Mouse (Mus musculus) fat pad, adult 2 months (tissue): ENCODE measurements at regions not wholly inside any gene's neighbourhood (a gene's known extent, or its start where the extent isn't known, plus 50 kb on each side); places are given as distances from the start of the nearest gene placed in this dataset.

Experiments
- DNase-seq: peaks from one replicate; pipeline ENCODE4 v3.0.0-alpha.2; 2011; ENCODE audit warnings: low read depth, low spot score; ENCODE audit errors: extremely low read depth

DNA sequence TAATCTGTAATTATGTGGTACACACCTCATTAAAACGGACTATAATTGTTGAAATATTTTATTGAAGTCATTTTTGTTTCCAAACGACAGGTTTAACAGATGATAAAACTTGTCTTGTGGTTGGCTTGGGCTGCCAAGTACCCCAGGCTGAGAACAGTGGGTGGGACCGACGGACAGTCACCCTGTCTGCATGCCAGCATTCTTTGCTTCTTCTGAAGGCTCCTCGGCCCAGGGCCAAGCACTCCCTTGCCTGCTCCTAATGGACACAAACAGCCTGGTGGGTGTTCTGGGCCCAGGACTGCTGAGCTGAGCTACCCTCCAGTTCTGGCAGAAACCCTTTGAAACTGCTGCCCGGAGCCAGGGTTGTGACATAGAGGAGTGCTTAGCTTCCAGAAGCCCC lies 227.4 kb downstream of the 3110018I06Rik start:
- DNase-seq = peak; percentile 61

- no peak for DNase-seq
These were observed 232.5 kb downstream of the 3110018I06Rik start for GRCm38 (mm10) chr12:107720941-107721340.

DNA sequence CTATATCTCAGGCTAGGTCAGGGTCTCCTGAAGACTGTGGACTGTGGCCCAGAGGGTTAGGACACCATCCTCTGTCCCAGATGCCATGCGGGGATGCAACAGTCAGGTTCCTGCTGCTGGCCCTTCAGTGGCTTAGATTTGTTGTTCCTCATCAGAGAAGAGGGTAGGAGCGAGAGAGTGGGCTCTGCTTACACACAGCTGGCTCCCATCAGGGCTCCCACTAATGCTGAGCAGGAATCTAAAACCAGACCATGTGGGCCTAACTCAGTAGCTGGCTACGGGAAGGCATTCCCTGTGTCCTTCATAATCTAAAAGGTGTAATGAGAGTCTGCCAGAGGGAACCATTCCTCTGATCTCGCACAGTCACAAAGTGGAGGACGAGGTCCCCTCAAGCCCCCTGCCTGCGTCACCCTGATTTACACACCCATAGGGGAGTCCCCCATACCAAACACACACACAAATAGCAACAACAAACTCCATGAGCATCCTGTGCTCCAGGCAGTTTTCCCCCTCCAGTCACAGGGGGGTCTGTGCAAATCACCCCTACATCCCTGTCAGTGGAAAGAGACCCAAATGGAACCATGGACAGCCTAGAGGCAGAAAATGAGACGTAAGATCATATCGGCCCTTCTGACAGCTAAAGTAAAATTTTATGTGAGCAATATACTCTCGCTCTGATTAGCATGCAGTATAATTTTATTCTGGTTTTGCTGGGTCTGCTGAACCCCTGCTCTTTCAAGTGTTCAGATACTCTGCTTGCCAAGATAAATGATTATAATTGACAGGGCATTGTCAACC lies 234.8 kb downstream of the 3110018I06Rik start:
- DNase-seq = no peak

- no peak for DNase-seq
These were observed 235.5 kb downstream of the 3110018I06Rik start for GRCm38 (mm10) chr12:107723860-107724320.

- DNase-seq = no peak
These were observed 236.0 kb downstream of the 3110018I06Rik start for GRCm38 (mm10) chr12:107724467-107724866.

DNA sequence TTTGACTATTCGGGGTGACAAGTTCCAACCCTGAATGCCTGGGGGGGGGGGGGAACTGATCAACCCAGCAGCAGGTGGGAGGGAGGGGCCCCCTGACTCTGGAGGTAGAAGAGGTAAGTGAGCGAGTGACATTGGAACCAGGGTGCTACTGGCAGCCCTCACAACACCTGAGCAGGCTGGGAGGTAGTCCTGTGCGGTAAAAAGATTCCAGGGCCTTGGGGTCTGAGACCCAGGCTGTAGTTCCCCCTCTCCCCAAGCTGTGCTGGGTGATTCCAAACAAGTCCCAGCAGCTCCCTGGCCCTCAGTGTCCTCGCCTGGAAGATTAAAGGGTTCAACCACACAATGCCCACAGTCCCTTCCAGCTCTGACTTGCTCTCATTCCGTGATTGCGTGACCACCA lies 240.4 kb downstream of the 3110018I06Rik start:
- DNase-seq = no peak

DNA sequence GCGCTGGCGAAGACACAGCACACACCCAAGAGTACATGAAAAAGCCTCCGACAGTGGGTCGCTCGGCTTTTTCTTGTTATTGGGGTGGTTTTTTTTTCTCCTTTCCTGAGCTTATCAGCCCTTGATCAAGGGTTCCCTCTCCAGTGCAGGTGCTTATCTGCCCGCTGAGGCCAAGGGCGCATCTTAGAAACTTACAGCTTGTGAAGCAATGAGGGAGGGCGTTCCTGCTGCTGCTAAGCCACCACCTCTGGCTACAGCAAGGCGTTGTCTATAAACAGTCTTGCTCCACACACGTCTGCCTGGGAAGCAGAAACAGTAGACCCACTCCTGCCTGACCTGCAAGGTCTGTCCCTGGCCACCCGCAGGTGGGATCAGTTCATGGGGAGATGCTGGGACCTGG lies 240.9 kb downstream of the 3110018I06Rik start:
- DNase-seq = peak; percentile 54

DNA sequence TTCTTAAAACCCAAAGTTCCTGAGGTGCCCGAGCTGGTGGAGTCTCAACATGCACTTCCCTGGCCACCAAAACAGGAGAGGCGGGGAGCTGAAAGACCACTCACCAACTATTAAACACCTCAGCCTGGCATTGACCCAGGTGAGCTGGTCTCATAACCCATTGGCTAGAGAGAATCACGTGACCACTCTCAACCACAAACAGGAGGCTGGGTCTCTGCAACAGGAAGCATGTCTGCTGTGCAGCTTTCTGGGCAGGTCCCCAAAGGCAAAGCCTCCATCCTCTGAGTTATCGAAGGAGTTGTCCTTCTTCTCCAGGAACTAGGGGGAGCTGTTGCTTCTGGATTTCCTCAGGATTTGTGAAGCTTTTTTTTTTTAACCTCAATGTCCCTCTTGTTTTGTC lies 242.5 kb downstream of the 3110018I06Rik start:
- no peak for DNase-seq

GRCm38 (mm10) chr12:107734536-107734935 lies 246.1 kb downstream of the 3110018I06Rik start:
- no peak for DNase-seq

- no peak for DNase-seq
These were observed 254.2 kb downstream of the 3110018I06Rik start for GRCm38 (mm10) chr12:107742641-107743040.

DNA sequence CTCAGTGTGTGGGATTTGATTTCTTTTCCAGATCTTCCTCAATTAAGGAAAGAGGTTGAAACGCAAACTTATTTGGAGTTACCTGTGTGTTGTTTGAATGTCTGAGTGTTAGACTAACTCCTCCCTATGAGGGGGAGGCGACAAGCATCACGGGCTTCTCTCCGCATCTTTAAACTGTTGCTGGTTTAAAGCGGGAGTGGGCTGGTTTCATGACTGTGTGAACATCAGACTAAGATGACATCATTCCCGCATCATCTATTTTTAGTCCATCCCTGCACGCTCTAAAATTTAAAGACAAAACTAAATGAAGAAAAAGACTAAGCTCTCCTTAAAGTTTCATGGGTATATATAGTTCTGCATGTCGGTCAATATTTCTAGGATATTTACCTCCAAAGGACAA lies 256.4 kb downstream of the 3110018I06Rik start:
- DNase-seq = no peak

DNA sequence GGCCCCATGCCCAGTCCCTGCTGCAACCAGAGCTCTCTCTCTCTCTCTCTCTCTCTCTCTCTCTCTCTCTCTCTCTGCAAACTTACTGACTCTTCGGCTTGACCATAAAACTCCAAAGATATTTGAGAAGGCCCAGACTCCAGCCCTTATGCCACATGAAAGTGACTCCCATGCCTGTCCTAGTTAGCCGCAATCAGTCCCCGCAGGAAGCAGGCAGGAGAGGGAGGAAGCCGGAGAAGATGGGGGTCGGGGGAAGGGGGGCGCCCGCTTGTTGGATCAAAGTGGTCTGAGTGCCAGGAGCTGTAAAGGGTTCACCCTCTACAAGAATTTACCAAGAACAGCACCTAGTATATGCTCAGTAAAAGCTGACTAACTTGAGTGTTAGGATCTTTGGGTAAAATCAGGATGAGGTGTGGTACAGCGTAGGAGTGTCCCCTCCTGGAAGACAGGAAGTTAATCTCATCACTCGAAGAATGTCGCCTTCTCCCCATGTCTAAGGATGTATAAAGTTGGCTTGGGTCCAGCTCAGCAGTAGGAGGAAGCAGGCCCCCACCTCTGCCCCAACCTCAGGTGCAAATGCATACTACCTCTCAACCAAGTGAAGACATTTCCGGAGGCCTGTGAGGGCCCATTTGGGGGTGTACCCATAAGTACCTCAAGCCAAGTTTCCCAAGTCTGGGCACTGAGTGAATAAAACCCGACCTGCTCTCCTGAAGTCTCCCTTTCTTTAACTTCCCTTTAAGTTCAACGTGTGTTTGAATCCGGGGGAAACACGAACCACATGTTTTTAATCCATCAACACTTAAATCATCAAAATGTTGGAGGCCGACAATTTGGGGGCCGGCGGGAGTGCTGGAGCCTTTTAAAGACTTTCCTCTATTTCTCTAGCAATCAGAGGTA lies 254.7 kb downstream of the Bcl11b start:
- no peak for DNase-seq

DNA sequence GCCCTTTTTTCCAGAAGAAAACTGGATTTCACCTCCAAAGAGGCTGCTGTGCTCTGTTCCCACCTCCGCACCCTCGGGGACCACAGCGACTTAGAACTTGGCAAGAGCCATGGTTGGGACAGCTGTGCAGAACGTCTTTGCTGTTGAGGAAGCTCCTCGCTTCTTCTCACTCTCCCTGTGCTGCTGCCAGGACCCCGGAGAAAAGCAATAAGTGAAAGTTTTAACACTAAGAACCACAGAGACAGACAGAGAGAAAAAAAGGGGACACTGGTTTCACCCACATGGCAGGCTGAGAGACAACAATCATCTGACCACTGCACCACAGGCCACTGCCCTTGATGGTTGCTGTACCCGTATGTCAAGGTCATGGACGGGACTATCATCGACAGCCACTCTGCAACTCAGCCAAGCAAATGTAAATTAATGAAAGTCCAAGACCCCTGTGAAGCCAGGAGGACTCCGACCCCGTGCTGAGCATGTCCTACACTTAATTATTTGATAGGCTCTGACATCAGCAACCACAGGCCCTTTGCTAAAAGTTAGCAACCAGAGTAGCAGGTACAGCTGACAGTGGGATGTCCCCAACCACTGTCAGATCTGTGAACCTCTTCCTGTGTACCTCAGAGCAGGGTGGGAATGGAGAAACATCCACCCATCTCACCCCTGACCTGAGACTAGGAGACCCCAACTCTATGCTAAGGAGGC lies 253.9 kb downstream of the Bcl11b start:
- DNase-seq = no peak

GRCm38 (mm10) chr12:107750285-107750927 lies 253.0 kb downstream of the Bcl11b start:
- DNase-seq = no peak

DNA sequence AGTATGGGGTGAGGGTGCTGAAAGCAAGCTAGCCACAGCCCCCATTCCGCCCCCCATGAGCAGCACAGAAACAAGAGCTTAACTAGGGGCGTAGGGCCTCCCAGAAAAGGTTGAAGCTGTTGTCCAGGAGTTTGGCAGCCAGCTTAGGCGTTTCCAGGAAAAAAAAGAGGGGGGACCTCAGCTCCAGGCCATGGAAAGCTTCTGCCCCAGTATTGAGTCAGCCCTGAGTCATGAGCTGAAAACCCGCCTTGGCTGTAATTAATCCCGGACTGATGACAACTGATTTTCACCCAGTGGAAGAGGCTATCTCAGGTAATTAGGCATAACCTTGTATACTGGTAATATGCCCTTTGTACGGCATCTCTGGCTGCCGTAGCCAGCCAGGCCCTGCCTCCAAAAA lies 251.3 kb downstream of the Bcl11b start:
- DNase-seq = no peak

GRCm38 (mm10) chr12:107752587-107752986 lies 250.8 kb downstream of the Bcl11b start:
- DNase-seq = no peak

GRCm38 (mm10) chr12:107753022-107753421 lies 250.4 kb downstream of the Bcl11b start:
- peak; percentile 65 for DNase-seq

DNA sequence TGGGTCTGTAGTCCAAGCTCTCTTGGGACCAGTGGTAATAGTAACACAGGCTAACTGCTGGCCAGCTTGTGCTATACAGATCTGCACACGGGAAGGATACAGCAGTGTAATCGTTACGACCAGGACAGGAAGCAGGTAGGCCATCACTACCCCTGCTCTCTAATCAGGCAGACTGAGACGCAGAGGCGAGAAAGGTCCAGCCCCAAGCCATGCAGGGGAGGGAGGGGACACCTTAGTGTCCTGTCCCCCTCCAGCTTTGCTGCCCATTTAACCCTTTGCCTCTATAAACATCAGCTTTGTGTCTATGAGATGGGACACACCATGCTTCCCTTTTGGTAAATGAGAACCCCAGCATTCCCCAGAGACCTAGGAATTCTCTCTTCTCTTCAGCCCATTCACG lies 249.9 kb downstream of the Bcl11b start:
- no peak for DNase-seq

- no peak for DNase-seq
These were observed 248.5 kb downstream of the Bcl11b start for GRCm38 (mm10) chr12:107754885-107755284.

DNA sequence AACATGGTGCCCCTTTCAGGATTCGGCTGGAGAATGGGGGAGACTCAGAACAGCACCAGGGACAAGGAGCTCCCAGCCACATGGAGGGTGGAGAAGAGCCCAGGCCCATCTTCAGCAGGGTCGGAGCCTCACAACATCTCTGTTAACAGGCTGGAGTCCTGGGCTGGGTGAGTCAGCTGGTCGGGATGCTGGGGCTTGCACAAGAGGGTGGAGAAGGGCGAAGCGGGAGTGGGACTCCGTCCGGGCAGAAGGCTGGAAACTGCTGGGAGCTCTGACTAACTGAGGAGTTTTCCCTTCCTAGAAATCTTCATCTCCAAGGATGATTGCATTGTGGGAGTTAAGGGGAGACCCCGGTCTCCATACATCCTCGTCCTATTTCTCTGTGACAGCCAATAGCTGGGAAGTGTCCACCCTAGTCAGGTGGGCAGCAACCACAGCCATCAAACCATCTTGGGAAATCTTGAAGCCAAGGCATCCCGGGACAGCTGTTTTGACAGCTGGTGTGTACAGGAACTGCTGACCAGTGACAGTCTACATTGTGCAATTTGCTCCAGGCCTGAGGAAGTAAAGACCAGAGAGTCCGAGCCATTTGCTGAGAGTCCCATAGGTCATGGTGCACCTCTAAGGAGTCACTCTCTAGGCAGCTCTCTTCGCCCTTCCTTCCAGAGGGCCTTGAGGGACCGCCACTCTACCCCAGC lies 247.4 kb downstream of the Bcl11b start:
- DNase-seq = no peak
